Mouse (Mus musculus) forebrain, embryonic 14.5 days (tissue): ENCODE measurements at regions not wholly inside any gene's neighbourhood (a gene's known extent, or its start where the extent isn't known, plus 50 kb on each side); places are given as distances from the start of the nearest gene placed in this dataset.

ENCODE experiments used
- ATAC-seq: fragments of 200-750 bp; cut with Nextera tagmentation; 2 replicates; pipeline ENCODE4 v1.8.0; 2017; ENCODE audit warnings: mild to moderate bottlenecking, moderate library complexity
- DNase-seq: peaks from one replicate; pipeline ENCODE4 v3.0.0-alpha.2; 2015; ENCODE audit warnings: low spot score
- H3K27ac ChIP-seq: fragments of 300-500 bp; sonication (generic); 2 replicates; pipeline ENCODE4 v1.5.1; 2014; ENCODE audit warnings: low read depth, mild to moderate bottlenecking, control low read depth, low read length, moderate library complexity
- H3K27me3 ChIP-seq: fragments of 300-500 bp; sonication (generic); replicated peaks from 2 replicates; pipeline ENCODE4 v1.6.1; 2014; ENCODE audit warnings: low read length, control low read depth, mixed read lengths; ENCODE audit not compliant: control insufficient read depth, insufficient read depth
- H3K36me3 ChIP-seq: fragments of 300-500 bp; sonication (generic); 2 replicates; pipeline ENCODE4 v1.6.1; 2014; ENCODE audit warnings: low read length, control low read depth; ENCODE audit not compliant: control insufficient read depth, insufficient read depth
- H3K4me1 ChIP-seq: fragments of 300-500 bp; sonication (generic); 2 replicates; pipeline ENCODE4 v1.6.1; 2014; ENCODE audit warnings: antibody characterized with exemption, low read length, control low read depth; ENCODE audit not compliant: control insufficient read depth, insufficient read depth
- H3K4me2 ChIP-seq: fragments of 300-500 bp; sonication (generic); 2 replicates; pipeline ENCODE4 v1.6.1; 2014; ENCODE audit warnings: mild to moderate bottlenecking, control low read depth, low read length
- H3K4me3 ChIP-seq: fragments of 300-500 bp; sonication (generic); 2 replicates; pipeline ENCODE4 v1.5.1; 2014; ENCODE audit warnings: low read depth, low read length, control low read depth
- H3K9ac ChIP-seq: fragments of 300-500 bp; sonication (generic); 2 replicates; pipeline ENCODE4 v1.6.1; 2014; ENCODE audit warnings: mild to moderate bottlenecking, low read length, control low read depth, moderate library complexity
- H3K9me3 ChIP-seq: fragments of 300-500 bp; sonication (generic); replicated peaks from 2 replicates; pipeline ENCODE4 v1.6.1; 2016; ENCODE audit warnings: low read length, control low read depth, mixed read lengths; ENCODE audit not compliant: control insufficient read depth
- WGBS: fragments of 180-500 bp; shearing (Covaris S2); extraction: QIAGEN DNeasy Blood & Tissue Kit; methylation state at CpG from one replicate; pipeline ENCODE4 v1.1.7; 2014; 5-methylcytosine and 5-hydroxymethylcytosine counted together

- Histone ChIP-seq H3K4me2 (no peak overlapping the region), H3K36me3 (no peaks in the 10 kb centered on the region), H3K4me1 (no peaks in the 10 kb centered on the region), H3K9ac (no peak overlapping the region), H3K27ac (no peak overlapping the region), H3K27me3 (no peaks in the 10 kb centered on the region), H3K4me3 (no peak overlapping the region), H3K9me3 (no peaks in the 10 kb centered on the region)
- WGBS: 91% methylated on average over 1 of the region's 1 CpGs
- no peak for ATAC-seq
- no peak for DNase-seq
Measured at GRCm38 (mm10) chr2:19068161-19068560, 70.0 kb downstream of the 4930426L09Rik start.

- Histone ChIP-seq H3K4me1 (no peaks in the 10 kb centered on the region), H3K9ac (no peak overlapping the region), H3K9me3 (no peaks in the 10 kb centered on the region), H3K36me3 (no peaks in the 10 kb centered on the region), H3K4me2 (no peak overlapping the region), H3K27ac (no peak overlapping the region), H3K4me3 (no peak overlapping the region), H3K27me3 (no peaks in the 10 kb centered on the region)
- peak; percentile 35 for DNase-seq
- peak; percentile 32; the same call in 1 of the 2 replicates for ATAC-seq
- WGBS: 73% methylated on average over 3 of the region's 3 CpGs
Measured at GRCm38 (mm10) chr2:19083816-19084215, 85.7 kb downstream of the 4930426L09Rik start.

GRCm38 (mm10) chr2:19085105-19085504 lies 87.0 kb downstream of the 4930426L09Rik start:
- Histone ChIP-seq H3K9me3 (no peaks in the 10 kb centered on the region), H3K27ac (no peak overlapping the region), H3K9ac (no peak overlapping the region), H3K4me3 (no peak overlapping the region), H3K27me3 (no peaks in the 10 kb centered on the region), H3K36me3 (no peaks in the 10 kb centered on the region), H3K4me2 (no peak overlapping the region), H3K4me1 (no peaks in the 10 kb centered on the region)
- ATAC-seq (no peak), DNase-seq (no peak)
- WGBS: 90% methylated on average over 4 of the region's 4 CpGs

- Histone ChIP-seq H3K27me3 (no peaks in the 10 kb centered on the region), H3K27ac (no peak overlapping the region), H3K36me3 (no peaks in the 10 kb centered on the region), H3K9me3 (no peaks in the 10 kb centered on the region), H3K9ac (no peak overlapping the region), H3K4me3 (no peak overlapping the region), H3K4me2 (no peak overlapping the region), H3K4me1 (no peaks in the 10 kb centered on the region)
- WGBS: 77% methylated on average over 2 of the region's 2 CpGs
- DNase-seq (no peak), ATAC-seq (no peak)
Measured at GRCm38 (mm10) chr2:19086167-19086566, 88.0 kb downstream of the 4930426L09Rik start.

- Histone ChIP-seq H3K4me1 (no peaks in the 10 kb centered on the region), H3K36me3 (no peaks in the 10 kb centered on the region), H3K9me3 (no peaks in the 10 kb centered on the region), H3K27me3 (no peaks in the 10 kb centered on the region), H3K4me3 (no peak overlapping the region), H3K9ac (no peak overlapping the region), H3K4me2 (no peak overlapping the region), H3K27ac (no peak overlapping the region)
- 89% methylated on average over 6 of the region's 6 CpGs for WGBS
- DNase-seq (no peak), ATAC-seq (no peak)
Measured at GRCm38 (mm10) chr2:19086621-19087020, 88.5 kb downstream of the 4930426L09Rik start.

GRCm38 (mm10) chr2:19099384-19099783 lies 99.7 kb upstream of the Armc3 start:
- no peaks in the 10 kb centered on the region for H3K36me3 ChIP-seq
- 95% methylated on average over 2 of the region's 2 CpGs for WGBS
- H3K9ac ChIP-seq: no peak overlapping the region
- no peaks in the 10 kb centered on the region for H3K4me1 ChIP-seq
- ATAC-seq (no peak), DNase-seq (no peak)
- H3K4me2 ChIP-seq: no peak overlapping the region
- no peak overlapping the region for H3K27ac ChIP-seq
- H3K27me3 ChIP-seq: no peaks in the 10 kb centered on the region
- H3K4me3 ChIP-seq: no peak overlapping the region
- H3K9me3 ChIP-seq: no peaks in the 10 kb centered on the region

- Histone ChIP-seq H3K27me3 (no peaks in the 10 kb centered on the region), H3K27ac (no peak overlapping the region), H3K4me3 (no peak overlapping the region), H3K36me3 (no peaks in the 10 kb centered on the region), H3K9me3 (no peaks in the 10 kb centered on the region), H3K4me1 (no peaks in the 10 kb centered on the region), H3K9ac (no peak overlapping the region), H3K4me2 (no peak overlapping the region)
- DNase-seq (no peak), ATAC-seq (no peak)
Measured at GRCm38 (mm10) chr2:19108753-19109152, 90.3 kb upstream of the Armc3 start.

GRCm38 (mm10) chr2:19119871-19120270 lies 79.2 kb upstream of the Armc3 start:
- ATAC-seq: no peak
- Histone ChIP-seq H3K27me3 (no peaks in the 10 kb centered on the region), H3K4me2 (no peak overlapping the region), H3K9me3 (no peaks in the 10 kb centered on the region), H3K4me1 (no peaks in the 10 kb centered on the region), H3K27ac (no peak overlapping the region), H3K36me3 (no peaks in the 10 kb centered on the region), H3K4me3 (no peak overlapping the region), H3K9ac (no peak overlapping the region)
- WGBS: 90% methylated on average over 1 of the region's 1 CpGs
- no peak for DNase-seq

- DNase-seq: no peak
- Histone ChIP-seq H3K4me3 (no peak overlapping the region), H3K27ac (no peak overlapping the region), H3K27me3 (no peaks in the 10 kb centered on the region), H3K9me3 (no peaks in the 10 kb centered on the region), H3K4me1 (no peaks in the 10 kb centered on the region), H3K9ac (no peak overlapping the region), H3K36me3 (no peaks in the 10 kb centered on the region), H3K4me2 (no peak overlapping the region)
- ATAC-seq: no peak
- 96% methylated on average over 6 of the region's 6 CpGs for WGBS
Measured at GRCm38 (mm10) chr2:19132864-19133263, 66.2 kb upstream of the Armc3 start.
